Mouse (Mus musculus) left cerebral cortex, postnatal 14 days (tissue): ENCODE results near the gene Tpst1. TPM values are rescaled to one million over a fixed set of nuclear protein-coding genes. Genes with fewer than 3 reads are reported as not detected.

Source experiments
- DNase-seq, 2 experiments: peaks; one replicate each; pipeline ENCODE4 v3.0.0; 2021 to 2022; ENCODE audit warnings: low spot score in 2 of 2, mixed read lengths in 1 of 2
- intact Hi-C: fragments of 180-260 bp; cut with DNase I; formaldehyde crosslinking; loops from one replicate; pipeline ENCODE4 v1.15.1; 2025
- total RNA-seq, 2 experiments: library from RNA; stranded (reverse); gene quantifications; 2 replicates each; pipeline ENCODE4 v1.2.3; 2021

The Tpst1 gene
- total RNA-seq, 2 experiments from 2014 or later = 36.1 to 40.8 TPM

DNA sequence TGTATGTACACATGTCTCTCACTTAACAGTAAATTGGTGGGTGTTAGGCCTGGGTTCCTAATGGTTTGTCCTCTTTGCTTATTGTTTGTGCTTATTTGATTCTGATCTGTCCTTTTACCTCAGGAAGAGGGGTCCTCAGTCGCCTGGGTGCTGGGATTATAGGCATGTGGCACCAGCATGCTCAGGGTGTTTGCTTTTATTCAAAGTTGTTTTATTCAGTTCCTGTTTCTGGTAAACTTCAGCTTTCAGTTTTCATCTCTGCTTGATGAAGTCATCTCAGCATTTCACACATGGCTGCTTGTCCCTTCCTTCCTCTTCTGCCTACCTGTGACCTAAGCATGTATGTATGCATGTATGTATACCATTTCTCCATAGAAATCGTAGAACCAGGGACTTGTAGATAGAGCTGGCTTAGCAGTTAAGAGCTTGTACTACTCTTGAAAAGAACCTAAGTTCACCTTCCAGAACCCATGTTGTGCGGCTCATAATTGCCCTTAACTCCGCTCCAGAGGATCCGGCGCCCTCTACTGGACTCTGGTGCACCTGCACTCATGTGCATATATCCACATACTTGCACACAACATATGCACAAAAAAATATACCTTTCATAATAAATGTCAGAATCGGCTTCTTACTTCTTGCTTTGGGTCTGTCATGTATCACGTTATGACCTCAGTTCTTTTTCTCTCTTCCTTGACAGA lies 8.2 kb downstream of the Tpst1 start:
- no peak for DNase-seq
- intact Hi-C loops = no loop called here

DNA sequence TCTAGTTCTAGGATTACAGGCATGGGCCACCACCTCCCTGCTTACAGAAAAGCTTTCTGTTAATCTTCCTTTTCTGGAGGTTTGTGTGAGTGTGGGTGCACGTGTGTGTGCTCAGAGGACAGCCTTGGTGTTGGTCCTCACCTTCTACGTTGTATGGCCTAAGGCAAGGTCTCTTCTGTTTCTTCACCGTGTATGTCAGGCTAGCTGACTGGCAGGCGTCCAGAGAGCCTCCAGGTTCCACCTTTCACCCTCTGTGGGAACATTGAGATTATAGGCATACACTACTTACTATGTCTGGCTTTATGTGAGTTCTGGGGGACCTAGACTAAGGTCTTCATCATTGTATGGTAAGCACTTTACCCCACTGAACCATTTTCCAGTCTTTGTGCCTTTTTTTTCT lies 9.3 kb downstream of the Tpst1 start:
- DNase-seq = no peak
- intact Hi-C loops = no loop called here

DNA sequence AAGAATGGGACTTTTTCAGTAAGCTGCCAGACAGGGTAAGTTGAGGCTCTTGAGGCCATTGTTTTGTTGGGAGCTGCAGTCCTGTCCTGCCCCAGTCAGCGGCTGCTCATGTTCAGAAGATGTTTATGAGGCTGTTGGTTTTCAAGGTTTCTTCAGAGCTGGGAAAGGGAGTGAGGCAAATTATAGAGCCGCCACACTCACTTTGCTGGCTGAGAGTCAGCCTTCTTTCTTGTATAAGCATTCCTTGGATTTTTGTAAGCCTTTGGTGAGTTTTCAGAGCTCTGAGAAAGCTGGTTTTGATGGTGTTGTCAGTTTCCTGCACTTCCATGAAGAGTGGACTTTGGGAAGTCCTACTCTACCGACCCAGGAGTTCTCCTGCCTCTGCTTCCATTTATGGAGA lies 11.1 kb downstream of the Tpst1 start:
- DNase-seq = no peak
- intact Hi-C loops = no loop called here

DNA sequence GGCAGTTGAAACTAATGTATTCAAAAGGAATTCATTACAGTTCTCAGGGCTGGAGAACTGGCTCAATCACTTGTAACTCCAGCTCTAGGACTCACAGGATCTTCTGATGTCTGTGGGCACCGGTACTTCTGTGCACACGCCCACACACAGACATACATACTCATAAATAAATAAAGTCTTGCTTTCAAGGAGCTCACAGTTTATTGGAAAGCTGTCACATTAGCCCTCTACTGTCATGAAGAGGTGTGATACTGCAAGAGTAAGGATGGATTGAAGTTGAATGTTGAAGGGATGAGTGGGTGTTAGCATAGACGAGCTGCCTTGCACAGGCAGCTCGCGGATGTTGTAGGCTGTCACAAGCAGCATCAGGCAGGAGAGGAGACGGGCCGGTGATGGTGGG lies 14.9 kb downstream of the Tpst1 start:
- peak in 1 of 2 experiments; percentile 48 for DNase-seq

DNA sequence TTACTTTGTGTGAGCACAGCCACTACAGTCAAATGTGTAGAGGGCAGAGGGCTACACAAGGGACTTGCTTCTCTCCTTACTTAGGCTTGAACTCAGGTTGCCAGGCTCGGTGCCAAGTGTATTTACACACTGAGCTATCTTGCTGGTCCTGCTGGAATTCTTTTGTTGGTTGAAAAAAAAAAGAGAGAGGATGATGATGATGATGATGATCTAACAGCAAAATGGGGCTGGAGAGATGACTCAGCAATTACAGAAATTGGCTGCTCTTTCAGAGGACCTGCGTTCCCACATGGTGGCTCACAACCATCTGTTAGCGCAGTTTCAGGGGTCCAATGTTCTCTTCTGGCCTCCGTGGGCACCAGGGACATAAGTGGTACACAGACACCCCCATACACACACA lies 15.5 kb downstream of the Tpst1 start:
- intact Hi-C loops = no loop called here

More for the DNA sequence above, 14.9 kb downstream of the Tpst1 start:
- intact Hi-C loops = no loop called here

DNA sequence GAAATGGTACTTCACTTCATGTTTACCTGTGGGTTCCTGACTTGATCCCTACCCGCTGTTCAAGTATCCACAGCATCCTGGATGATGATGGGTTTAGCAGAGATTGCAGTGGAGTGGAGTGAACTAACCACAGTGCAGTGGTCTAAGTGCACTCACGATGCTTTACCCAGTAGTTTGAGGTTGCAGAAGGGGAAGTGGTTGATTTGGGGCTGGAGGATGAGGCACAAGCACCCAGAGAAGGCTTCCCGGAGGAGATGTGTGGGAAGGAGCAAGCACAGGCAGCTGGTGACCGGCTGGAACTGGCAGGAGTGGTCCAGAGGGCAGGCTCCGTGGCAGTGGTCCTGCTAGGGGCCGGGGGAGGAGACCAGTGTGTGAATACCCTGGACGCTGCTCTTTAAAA lies 16.1 kb downstream of the Tpst1 start:
- intact Hi-C loops = no loop called here
- DNase-seq = no peak

More for the DNA sequence above, 15.5 kb downstream of the Tpst1 start:
- no peak for DNase-seq

DNA sequence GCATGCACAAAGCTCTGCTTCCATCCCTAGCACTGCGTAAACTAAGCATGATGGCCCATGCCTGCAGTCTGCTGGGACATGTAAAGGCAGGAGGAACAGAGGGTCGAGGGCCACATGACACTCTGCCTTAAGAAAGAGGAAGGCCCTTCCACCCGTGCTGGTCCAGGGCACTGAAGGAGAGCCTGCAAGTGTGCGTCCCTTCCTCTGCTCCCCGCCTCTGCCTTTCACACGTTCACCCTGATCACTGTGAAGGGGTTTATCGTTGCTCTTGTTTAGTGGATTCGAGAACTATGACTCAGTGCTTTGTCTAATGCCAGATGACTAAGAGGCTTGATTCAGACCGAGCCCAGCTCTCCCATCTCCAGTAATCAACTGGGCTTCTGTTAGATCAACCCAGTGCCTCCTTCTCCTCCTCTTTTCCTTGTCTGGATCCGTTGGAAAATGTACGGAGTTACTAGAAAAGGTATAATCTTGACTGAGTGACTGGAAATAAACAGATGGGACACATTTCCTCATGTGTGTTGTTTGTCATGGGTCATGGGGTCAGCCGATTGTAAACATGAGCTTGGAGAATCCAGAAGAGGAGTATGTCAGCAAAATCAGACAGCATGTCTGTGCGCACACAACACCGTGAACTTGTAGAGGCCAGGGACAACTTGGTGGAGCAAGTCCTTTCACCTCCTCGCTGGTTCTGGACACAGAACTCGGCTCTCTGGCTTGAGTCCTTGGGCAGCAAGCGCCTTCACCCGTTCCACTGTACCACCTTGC lies 16.7 kb downstream of the Tpst1 start:
- DNase-seq = peak in 1 of 2 experiments; percentile 46
- intact Hi-C loops = no loop called here

DNA sequence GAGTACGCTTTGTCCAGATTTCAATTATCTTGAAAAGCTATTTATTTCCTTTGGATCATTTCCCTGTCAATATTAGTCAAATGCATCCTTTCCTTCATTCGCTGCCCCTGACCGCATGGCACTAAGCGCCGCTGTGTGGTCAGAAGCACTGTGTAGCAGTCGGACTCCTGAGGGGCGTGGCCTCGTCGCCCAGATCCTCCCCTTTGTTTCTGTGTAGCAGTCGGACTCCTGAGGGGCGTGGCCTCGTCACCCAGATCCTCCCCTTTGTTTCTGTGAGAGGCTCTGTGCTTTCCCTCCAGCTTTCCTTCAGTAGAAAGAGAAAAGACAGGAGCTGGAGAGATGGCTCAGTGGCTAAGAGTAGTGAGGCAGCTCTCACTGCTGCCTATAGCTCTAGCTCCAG lies 23.6 kb downstream of the Tpst1 start:
- no peak for DNase-seq
- intact Hi-C loops = no loop called here

DNA sequence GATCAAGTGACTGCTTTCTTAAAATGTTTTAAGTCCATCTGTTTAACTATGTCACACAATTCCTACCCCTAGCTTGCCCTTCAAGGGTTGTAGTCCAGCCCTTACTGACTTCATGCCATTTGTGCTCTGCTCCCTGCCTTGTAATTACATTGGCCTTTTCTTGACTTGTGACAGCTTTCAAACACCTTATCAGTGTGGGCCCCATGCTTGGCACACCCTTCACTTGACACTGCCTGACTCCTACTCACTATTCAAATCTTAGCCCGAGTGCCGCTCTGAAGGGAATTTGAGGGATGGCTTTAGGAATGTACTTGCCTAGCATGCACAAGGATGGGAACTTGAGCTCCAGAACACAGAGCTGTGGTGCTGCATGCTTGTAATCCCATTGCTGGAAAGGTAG lies 24.7 kb downstream of the Tpst1 start:
- DNase-seq = no peak
- intact Hi-C loops = no loop called here

DNA sequence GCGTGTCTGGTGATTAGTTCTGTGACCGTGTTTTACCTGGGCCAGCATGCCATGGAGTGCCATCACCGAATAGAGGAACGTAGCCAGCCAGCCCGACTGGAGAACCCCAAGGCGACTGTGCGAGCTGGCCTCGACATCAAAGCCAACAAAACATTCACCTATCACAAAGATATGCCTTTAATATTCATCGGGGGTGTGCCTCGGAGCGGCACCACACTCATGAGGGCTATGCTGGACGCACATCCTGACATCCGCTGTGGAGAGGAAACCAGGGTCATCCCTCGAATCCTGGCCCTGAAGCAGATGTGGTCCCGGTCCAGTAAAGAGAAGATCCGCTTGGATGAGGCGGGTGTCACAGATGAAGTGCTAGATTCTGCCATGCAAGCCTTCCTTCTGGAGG lies 28.6 kb downstream of the Tpst1 start:
- DNase-seq = no peak
- intact Hi-C loops = no loop called here

DNA sequence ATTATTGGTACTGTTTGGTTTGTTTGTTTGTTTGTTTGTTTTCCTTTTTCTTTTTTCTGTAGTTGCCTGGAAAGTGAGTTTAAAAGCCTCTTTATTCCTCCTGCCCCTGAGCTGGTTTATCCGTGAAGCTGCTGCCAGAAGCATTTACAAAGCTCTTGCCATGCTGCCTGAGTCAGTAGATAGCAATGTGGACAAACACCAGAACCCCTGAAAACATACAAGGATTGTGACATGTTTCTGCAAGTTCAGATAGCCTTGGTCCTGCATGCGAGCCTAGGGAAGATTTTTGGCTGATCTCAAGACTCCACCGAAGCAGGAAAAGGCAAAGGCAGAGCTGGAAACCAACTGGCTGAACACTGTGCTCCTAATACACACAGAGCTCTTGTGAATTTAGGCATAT lies 36.2 kb downstream of the Tpst1 start:
- intact Hi-C loops = no loop called here
- DNase-seq = no peak

DNA sequence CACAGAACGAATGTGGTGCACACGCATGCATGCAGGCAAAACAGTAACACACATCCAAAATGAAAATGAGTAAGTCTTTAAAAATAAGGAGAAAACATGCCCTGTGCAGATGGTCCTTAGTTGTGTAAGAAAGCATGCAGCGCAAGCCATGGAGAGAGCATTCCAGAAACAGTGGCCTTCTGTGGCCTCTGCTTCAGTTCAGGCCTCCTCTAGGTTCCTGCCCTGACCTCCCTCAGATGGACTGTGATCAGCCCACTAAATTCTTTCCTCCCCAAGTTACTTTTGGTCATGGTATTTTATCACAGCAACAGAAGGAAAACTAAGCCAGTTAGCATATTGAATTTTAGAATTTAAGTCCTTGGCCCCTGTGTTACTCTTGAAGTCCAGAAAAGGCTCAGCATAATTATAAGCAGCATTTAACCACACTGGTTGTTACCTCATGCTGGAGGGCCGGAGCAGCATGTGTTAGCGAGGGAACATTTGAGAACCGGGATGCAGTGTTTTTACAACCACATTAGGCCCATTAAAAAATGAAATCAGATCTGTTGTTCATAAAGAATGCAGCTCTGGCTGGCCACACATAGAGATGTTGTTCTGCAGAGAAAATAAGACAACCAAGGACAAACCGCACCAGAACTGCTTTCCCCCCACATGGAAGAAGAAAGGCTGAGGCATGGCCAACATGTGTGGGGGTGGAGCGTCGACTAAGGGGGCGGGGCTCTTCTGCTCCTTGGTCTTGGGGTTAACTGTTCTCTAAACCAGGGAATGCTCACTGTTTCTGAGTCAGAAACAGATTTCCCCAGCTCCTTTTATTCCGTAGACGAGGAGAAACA lies 37.7 kb downstream of the Tpst1 start:
- DNase-seq = no peak
- intact Hi-C loops = no loop called here

DNA sequence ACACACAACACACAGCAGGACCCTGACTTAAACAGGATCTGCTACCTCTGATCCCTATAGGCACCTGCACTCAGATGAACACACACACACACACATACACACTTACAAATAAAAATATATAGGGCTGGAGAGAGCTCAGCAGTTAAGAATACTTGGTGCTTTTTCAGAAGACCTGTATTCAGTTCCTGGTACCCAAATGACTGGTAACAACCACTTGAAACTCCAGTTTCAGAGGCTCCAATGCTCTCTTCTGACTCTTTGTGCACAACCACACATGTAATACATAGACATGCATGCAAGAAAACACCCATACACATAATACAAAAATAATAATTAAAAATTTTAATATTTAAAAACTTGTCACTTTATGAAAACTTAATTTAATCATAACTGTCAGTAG lies 39.5 kb downstream of the Tpst1 start:
- intact Hi-C loops = no loop called here
- DNase-seq = no peak

DNA sequence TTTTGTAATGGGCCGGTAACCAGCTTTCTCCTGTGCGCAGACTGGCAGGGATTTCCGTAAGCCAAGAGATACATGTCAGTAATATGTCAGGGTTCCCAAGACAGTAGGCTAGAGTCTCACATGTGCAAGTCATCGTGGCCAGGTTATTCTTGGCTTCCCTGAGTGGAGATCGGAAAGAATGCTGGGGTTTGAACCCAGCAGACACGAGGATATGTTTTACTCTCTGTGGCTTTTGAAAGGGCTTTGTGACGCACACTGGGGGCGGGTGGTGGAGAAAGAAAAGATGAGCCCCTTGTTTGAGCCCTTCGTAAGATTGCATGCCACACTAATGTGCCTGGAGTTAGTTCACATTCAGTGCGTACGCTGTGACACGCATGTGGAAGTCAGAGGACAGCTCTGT lies 43.0 kb downstream of the Tpst1 start:
- DNase-seq = no peak
- intact Hi-C loops = no loop called here

DNA sequence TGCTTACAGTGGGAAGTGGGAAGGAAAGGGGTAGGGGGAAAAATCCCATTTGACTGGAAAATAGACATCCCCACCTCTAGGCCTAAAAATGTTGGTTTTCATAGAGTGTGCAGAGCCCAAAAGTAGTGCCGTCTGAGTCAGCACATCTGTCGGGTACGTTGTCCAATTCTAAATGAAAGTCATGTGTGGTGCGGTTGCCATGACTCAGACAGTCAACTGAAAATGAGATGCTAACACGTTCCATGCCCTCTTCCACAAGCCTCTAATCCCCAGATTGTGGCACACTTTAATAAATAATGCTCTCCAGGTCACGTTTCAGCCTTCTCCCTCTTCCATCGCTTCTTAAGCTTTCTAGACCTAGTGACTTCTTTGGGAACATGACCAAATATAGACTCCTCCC lies 43.7 kb downstream of the Tpst1 start:
- intact Hi-C loops = no loop called here
- DNase-seq = peak in 1 of 2 experiments; percentile 13

DNA sequence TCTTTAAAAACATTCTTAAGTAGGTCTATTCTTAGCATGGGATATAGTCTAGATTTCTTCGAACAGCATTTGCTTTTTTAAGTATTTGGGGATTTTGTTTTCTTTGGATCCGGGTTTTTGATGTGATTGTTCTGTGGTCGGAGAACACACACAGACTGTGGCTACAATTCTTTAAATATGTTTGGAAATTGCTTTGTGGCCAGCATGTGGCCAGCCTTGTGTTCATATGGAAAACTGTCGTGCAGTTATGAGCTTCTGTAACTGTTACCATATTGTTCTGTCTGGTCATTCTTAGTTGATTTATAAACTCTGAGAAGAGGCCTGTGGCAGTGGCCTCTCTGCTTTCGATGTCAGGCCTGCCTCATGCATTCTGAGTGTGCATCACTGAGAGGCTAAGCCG lies 44.8 kb downstream of the Tpst1 start:
- intact Hi-C loops = no loop called here

DNA sequence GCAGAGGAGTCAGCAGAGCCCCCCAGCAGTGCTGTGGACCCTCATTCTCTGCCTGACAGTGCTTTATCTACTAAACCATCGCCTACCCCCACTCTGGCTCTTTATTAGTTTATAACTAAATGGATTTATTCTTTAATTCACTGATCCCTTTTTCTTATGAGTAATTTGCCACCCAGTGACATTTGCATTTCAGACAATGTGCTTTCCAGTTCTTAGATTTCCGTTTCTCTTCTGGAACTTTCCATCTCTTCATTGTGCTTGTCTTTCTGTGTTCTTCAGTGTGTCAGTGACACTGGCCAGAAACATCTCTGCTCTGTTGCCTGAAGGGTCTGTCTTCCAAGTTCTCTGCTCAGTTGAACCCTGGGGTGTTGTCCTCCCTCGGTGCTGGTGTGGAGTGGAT lies 46.1 kb downstream of the Tpst1 start:
- intact Hi-C loops = no loop called here
- no peak for DNase-seq

More for the DNA sequence above, 44.8 kb downstream of the Tpst1 start:
- no peak for DNase-seq

DNA sequence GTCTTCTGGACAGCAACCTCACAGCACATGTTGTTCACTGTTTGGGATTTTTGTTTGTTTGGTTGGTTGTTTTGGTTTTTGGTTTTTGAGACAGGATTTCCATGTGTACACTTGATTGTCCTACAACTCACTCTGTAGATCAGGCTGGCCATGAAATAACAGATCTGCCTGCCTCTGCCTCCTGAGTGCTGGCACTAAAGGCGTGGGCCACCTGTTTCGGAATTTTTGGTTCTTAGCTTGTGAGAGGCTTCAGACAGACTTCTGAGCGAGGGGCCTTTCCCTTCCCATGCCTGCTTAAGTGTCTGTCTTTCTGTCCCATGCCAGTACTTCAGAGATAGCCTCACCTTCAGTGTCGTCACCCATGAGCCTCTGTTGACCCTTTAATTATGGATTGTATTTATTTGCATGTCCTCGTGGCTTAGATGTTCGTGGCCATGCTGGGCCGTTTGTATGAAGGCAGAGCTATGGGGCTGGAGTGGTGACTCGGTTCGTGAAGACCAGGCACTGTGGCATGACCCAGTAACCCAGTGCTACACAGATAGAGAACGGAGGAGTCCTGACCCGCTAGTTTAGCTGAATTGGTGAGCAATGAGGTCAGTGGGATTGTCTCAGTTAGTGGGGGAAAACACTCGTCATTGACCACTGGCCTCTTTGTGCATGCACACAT lies 47.1 kb downstream of the Tpst1 start:
- DNase-seq = no peak
- intact Hi-C loops = no loop called here

DNA sequence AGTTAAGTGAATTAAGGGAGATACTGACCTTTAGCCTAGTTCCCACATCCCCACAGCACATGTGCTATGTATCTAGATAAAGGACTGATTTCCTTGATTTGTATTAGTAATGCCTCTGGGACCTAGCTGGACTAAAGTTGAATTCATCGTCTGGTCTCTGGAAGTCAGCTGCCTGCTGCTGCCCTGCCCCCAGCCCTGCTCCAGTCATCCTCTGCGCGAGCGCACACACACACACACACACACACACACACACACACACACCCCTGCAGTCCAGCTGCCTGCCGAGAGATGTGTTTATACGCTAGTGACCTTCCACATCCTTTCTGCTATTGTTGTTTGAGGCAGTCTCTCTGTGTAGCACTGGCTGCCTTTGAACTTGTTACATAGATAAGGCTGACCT lies 47.8 kb downstream of the Tpst1 start:
- DNase-seq = no peak
- intact Hi-C loops = no loop called here

DNA sequence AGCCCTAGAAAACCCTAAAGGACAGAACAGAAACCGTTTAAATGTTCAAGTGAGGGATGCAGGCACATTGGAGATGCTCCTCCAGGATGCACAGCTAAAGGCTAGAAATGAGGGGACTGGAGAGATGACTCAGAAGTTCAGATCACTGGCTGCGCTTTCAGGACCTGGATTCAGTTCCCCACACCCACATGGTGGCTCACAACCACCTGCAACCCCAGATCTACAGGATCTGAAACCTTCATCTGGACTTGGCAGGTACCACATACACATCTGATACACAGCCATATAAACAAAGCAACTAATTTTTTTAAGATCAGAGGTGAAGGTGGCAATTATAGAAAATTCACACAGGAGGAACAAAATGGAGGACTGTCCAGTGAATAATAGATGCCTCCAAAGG lies 49.2 kb downstream of the Tpst1 start:
- intact Hi-C loops = no loop called here
- DNase-seq = no peak
